12 mouse cellular contexts compared by ENCODE assay signal in genomic region chr10:83726164-83726563, GRCm38 (mm10). TPM values are rescaled to one million over a fixed set of nuclear protein-coding genes. Genes with fewer than 3 reads are reported as not detected.
A peak's percentile ranks its signal among the peaks of the same experiment; 100 is the strongest.
DNase-seq lines count a peak whose midpoint lies in the region; ATAC-seq and TF ChIP-seq lines count a peak whose summit lies in the region.
"Had no signal": no experiment of that assay in that cellular context is flagged by ENCODE, and none has a peak within 500 bp of the region (broad histone marks: within the 10 kb centered on the region; RNA-seq: fewer than 3 reads in every experiment).

No protein-coding gene starts in this region.

- no peaks in the 10 kb centered on the region for H3K9me3 ChIP-seq in intestine, postnatal 0 days (ENCODE audit: control insufficient read depth)
- H3K9me3 ChIP-seq in stomach, embryonic 16.5 days (replicated peaks; ENCODE audit: control insufficient read depth, low read length): no peaks in the 10 kb centered on the region
- no peaks in the 10 kb centered on the region; the same call in 1 of the 2 replicates for H3K9me3 ChIP-seq in forebrain, embryonic 12.5 days

- H3K27me3 ChIP-seq in intestine, postnatal 0 days (replicated peaks; ENCODE audit: control insufficient read depth, insufficient read depth, low read length): no peaks in the 10 kb centered on the region
- H3K27me3 ChIP-seq in stomach, embryonic 16.5 days (ENCODE audit: control insufficient read depth, insufficient read depth, low read length): no peaks in the 10 kb centered on the region
- H3K27me3 ChIP-seq in forebrain, embryonic 12.5 days: 0 out of 2 replicates have a peak, but pooled peaks cover 4% of the 10 kb centered on the region
- H3K27me3 ChIP-seq: limb, embryonic 13.5 days had no signal

- H3K4me2 ChIP-seq in intestine, postnatal 0 days (replicated peaks; ENCODE audit: low read depth): peak overlapping the region; percentile 6; the same call in 1 of the 2 replicates
- peak overlapping the region; percentile 35 for H3K4me2 ChIP-seq in stomach, embryonic 16.5 days (ENCODE audit: low read depth, low read length)
- H3K4me2 ChIP-seq in forebrain, embryonic 12.5 days: no peak overlapping the region
- H3K4me2 ChIP-seq: limb, embryonic 13.5 days; midbrain, embryonic 12.5 days had no signal

- no peak for TF ChIP-seq CTCF in intestine, postnatal 0 days (IDR thresholded peaks at IDR 0.05; ENCODE audit: low read depth)

- 0 out of 2 replicates have a peak, but pooled peaks cover 3% of the 10 kb centered on the region for H3K4me1 ChIP-seq in intestine, postnatal 0 days (replicated peaks; ENCODE audit: control insufficient read depth, insufficient read depth, low read length)
- H3K4me1 ChIP-seq in stomach, embryonic 16.5 days (ENCODE audit: control insufficient read depth, insufficient read depth, low read length): peaks cover 5% of the 10 kb centered on the region
- peaks cover 10% of the 10 kb centered on the region for H3K4me1 ChIP-seq in forebrain, embryonic 12.5 days

- H3K36me3 ChIP-seq in intestine, postnatal 0 days (ENCODE audit: control insufficient read depth, insufficient read depth): no peaks in the 10 kb centered on the region
- H3K36me3 ChIP-seq in stomach, embryonic 16.5 days (ENCODE audit: control insufficient read depth, insufficient read depth, low read length): no peaks in the 10 kb centered on the region
- no peaks in the 10 kb centered on the region for H3K36me3 ChIP-seq in forebrain, embryonic 12.5 days (replicated peaks)
- H3K36me3 ChIP-seq: limb, embryonic 13.5 days; midbrain, embryonic 12.5 days had no signal

- H3K27ac ChIP-seq in intestine, postnatal 0 days (ENCODE audit: low read depth, low read length): no peak overlapping the region
- no peak overlapping the region for H3K27ac ChIP-seq in stomach, embryonic 16.5 days (ENCODE audit: low read length)
- no peak overlapping the region for H3K27ac ChIP-seq in forebrain, embryonic 12.5 days
- H3K27ac ChIP-seq: limb, embryonic 13.5 days; midbrain, embryonic 12.5 days had no signal

- no peak overlapping the region for H3K4me3 ChIP-seq in intestine, postnatal 0 days (ENCODE audit: low read depth, low read length)
- H3K4me3 ChIP-seq in stomach, embryonic 16.5 days (replicated peaks; ENCODE audit: low read length): 0 out of 2 replicates have a peak overlapping the region, but pooled peaks have one; percentile 1
- no peak overlapping the region for H3K4me3 ChIP-seq in forebrain, embryonic 12.5 days (replicated peaks)
- H3K4me3 ChIP-seq: limb, embryonic 13.5 days; midbrain, embryonic 12.5 days had no signal

- no peak for ATAC-seq in intestine, postnatal 0 days
- no peak for ATAC-seq in stomach, embryonic 16.5 days (ENCODE audit: insufficient read depth, low FRiP score)
- ATAC-seq in forebrain, embryonic 12.5 days (ENCODE audit: low FRiP score): no peak
- ATAC-seq in erythroid progenitor cell, adult 5-6 weeks (replicated peaks; ENCODE audit: low FRiP score, poor library complexity, severe bottlenecking): no peak
- ATAC-seq: forebrain, postnatal 0 days; inflammation-experienced regulatory T-cells, adult 6 months had no signal

- DNase-seq in kidney, postnatal 14 days: peak; percentile 48
- DNase-seq in kidney, adult 11 months: no peak
- DNase-seq in heart, adult 9 months (ENCODE audit: low spot score in 2 of 2): peak; percentile 52 to 69
- DNase-seq: forebrain, postnatal 0 days; thymus, adult 18-20 months had no signal

- 61% methylated on average over 11 of the region's 11 CpGs for WGBS in intestine, postnatal 0 days
- WGBS in stomach, embryonic 16.5 days: 48% methylated on average over 11 of the region's 11 CpGs
- 80% methylated on average over 11 of the region's 11 CpGs for WGBS in forebrain, embryonic 12.5 days

- H3K9ac ChIP-seq in intestine, postnatal 0 days (ENCODE audit: low read depth, low read length): no peak overlapping the region
- 0 out of 2 replicates have a peak overlapping the region, but pooled peaks have one; percentile 8 for H3K9ac ChIP-seq in stomach, embryonic 16.5 days (ENCODE audit: low read length)
- no peak overlapping the region for H3K9ac ChIP-seq in forebrain, embryonic 12.5 days
- H3K9ac ChIP-seq: forebrain, postnatal 0 days; limb, embryonic 13.5 days; midbrain, embryonic 12.5 days had no signal

RNA-seq across cellular contexts. Expression of gene 1500009L16Rik, which starts 3.5 kb away (rescaled TPM):
- polyA plus RNA-seq in intestine, postnatal 0 days (2015; fragmentation: Nextera tagmentation; extraction: Ambion mirVana): 5.3 and 8.9 TPM in 2 replicates
- 23.9 and 25.8 TPM in 2 replicates for polyA plus RNA-seq in stomach, embryonic 16.5 days (2015; fragmentation: Nextera tagmentation; extraction: Ambion mirVana)
- 36.4 and 36.6 TPM in 2 replicates for polyA plus RNA-seq in forebrain, embryonic 12.5 days (2016; fragmentation: Nextera tagmentation; extraction: Ambion mirVana)
- total RNA-seq in erythroid progenitor cell, adult 5-6 weeks (2015; ENCODE audit: low replicate concordance): not detected in 2 replicates
- not detected in 2 replicates for total RNA-seq in erythroid progenitor cell, adult 5-6 weeks (2017; ENCODE audit: low replicate concordance)
